Mouse (Mus musculus) neural tube, embryonic 14.5 days (tissue): ENCODE results near the gene Ier3. TPM values are rescaled to one million over a fixed set of nuclear protein-coding genes. Genes with fewer than 3 reads are reported as not detected.

ENCODE experiments used
- microRNA-seq: library from miRNA; unstranded; fragments of <30 nt; microRNA quantifications from one replicate; pipeline ENCODE4, GENCODE M21; 2016
- polyA plus RNA-seq: library from polyadenylated mRNA; unstranded; fragments of >200 nt; fragmentation: Nextera tagmentation; extraction: Ambion mirVana; gene quantifications from 2 replicates; pipeline ENCODE4 v1.2.1, GENCODE M21; 2014

Ier3 gene
- polyA plus RNA-seq, 1 experiment from 2014 or later: 4.2 TPM

Small RNAs within 50 kb of the gene (microRNA-seq; reads per million reads assigned to microRNA genes)
- not detected for gene Gm28033

Other genes starting within 250 kb of the Ier3 start
- gene Sfta2, start 220.1 kb upstream of the Ier3 start, polyA plus RNA-seq: not detected in 2 replicates
- gene Gm9573, start 195.0 kb upstream of the Ier3 start, polyA plus RNA-seq: not detected in 2 replicates
- not detected in 2 replicates for gene Mucl3, start 178.0 kb upstream of the Ier3 start, polyA plus RNA-seq
- gene Vars2, start 154.1 kb upstream of the Ier3 start, polyA plus RNA-seq: 10.7 and 11.7 TPM in 2 replicates
- 20.7 and 21.0 TPM in 2 replicates for gene Gtf2h4, start 147.9 kb upstream of the Ier3 start, polyA plus RNA-seq
- gene Ddr1, start 117.1 kb upstream of the Ier3 start, polyA plus RNA-seq: 48.6 and 65.6 TPM in 2 replicates
- 100 and 121 TPM in 2 replicates for gene Flot1, start 1.5 kb downstream of the Ier3 start, polyA plus RNA-seq
- gene Tubb5, start 16.6 kb downstream of the Ier3 start, polyA plus RNA-seq: 1,611 and 1,626 TPM in 2 replicates
- gene Mdc1, start 19.8 kb downstream of the Ier3 start, polyA plus RNA-seq: 6.0 and 8.5 TPM in 2 replicates
- gene Nrm, start 39.6 kb downstream of the Ier3 start, polyA plus RNA-seq: 15.7 and 16.9 TPM in 2 replicates
- 18.0 and 27.3 TPM in 2 replicates for gene Ppp1r18, start 43.9 kb downstream of the Ier3 start, polyA plus RNA-seq
- 22.4 and 37.5 TPM in 2 replicates for gene Dhx16, start 58.1 kb downstream of the Ier3 start, polyA plus RNA-seq
- gene 2310061I04Rik, start 75.7 kb downstream of the Ier3 start, polyA plus RNA-seq: 57.9 and 74.2 TPM in 2 replicates
- gene Atat1, start 88.4 kb downstream of the Ier3 start, polyA plus RNA-seq: 448 and 481 TPM in 2 replicates
- 65.3 and 66.2 TPM in 2 replicates for gene Mrps18b, start 94.7 kb downstream of the Ier3 start, polyA plus RNA-seq
- 31.9 and 39.0 TPM in 2 replicates for gene Ppp1r10, start 94.8 kb downstream of the Ier3 start, polyA plus RNA-seq
- 71.1 and 81.1 TPM in 2 replicates for gene Abcf1, start 148.1 kb downstream of the Ier3 start, polyA plus RNA-seq
- 45.9 and 50.3 TPM in 2 replicates for gene Gnl1, start 158.2 kb downstream of the Ier3 start, polyA plus RNA-seq
- gene Prr3, start 158.6 kb downstream of the Ier3 start, polyA plus RNA-seq: 65.3 and 78.2 TPM in 2 replicates
- 11.0 and 12.7 TPM in 2 replicates for gene H2-T24, start 198.9 kb downstream of the Ier3 start, polyA plus RNA-seq
- gene H2-T23, start 211.2 kb downstream of the Ier3 start, polyA plus RNA-seq: 2.6 and 3.8 TPM in 2 replicates
- gene H2-T22, start 221.1 kb downstream of the Ier3 start, polyA plus RNA-seq: 5.9 and 8.9 TPM in 2 replicates
- not detected in 2 replicates for gene Gm6034, start 221.3 kb downstream of the Ier3 start, polyA plus RNA-seq
- not detected in 2 replicates for gene Gm11127, start 236.7 kb downstream of the Ier3 start, polyA plus RNA-seq